7 mouse cellular contexts compared by ENCODE assay signal in genomic region chr2:131233307-131234126, GRCm38 (mm10). TPM values are rescaled to one million over a fixed set of nuclear protein-coding genes. Genes with fewer than 3 reads are reported as not detected.
A peak's percentile ranks its signal among the peaks of the same experiment; 100 is the strongest.
DNase-seq lines count a peak whose midpoint lies in the region; ATAC-seq lines count a peak whose summit lies in the region.

Gene Mavs, plus strand, starts transcription at chr2:131234063.

- peaks cover 25% of the 10 kb centered on the region for H3K4me1 ChIP-seq in intestine, embryonic 16.5 days (ENCODE audit: control insufficient read depth, insufficient read depth, low read length)
- H3K4me1 ChIP-seq in midbrain, embryonic 11.5 days (ENCODE audit: control insufficient read depth, insufficient read depth, low read length), result peaks cover 10% of the 10 kb centered on the region

- H3K4me2 ChIP-seq in intestine, embryonic 16.5 days (ENCODE audit: low read depth, low read length), result peak within 1 kb of the TSS; percentile 86
- H3K4me2 ChIP-seq in midbrain, embryonic 11.5 days, result peak within 1 kb of the TSS; percentile 77

- WGBS in intestine, embryonic 16.5 days, result 14% methylated on average over 29 of the region's 29 CpGs
- 9% methylated on average over 29 of the region's 29 CpGs for WGBS in midbrain, embryonic 11.5 days

- peak within 1 kb of the TSS; percentile 64 for H3K4me3 ChIP-seq in intestine, embryonic 16.5 days (ENCODE audit: low read length)
- peak within 1 kb of the TSS; percentile 58 for H3K4me3 ChIP-seq in midbrain, embryonic 11.5 days (ENCODE audit: low read depth, low read length)

- DNase-seq in adrenal gland, adult 8-10 months, result peak; percentile 96
- DNase-seq in embryo, embryonic 9.5 days (ENCODE audit: extremely low spot score), result peak; percentile 95
- DNase-seq in gastrocnemius, postnatal 4 days (ENCODE audit: low spot score in 2 of 2), result peak; percentile 92 to 96
- DNase-seq in left cerebral cortex, postnatal 36 days (ENCODE audit: low spot score in 2 of 2), result peak; percentile 89
- DNase-seq in midbrain, embryonic 11.5 days (ENCODE audit: low spot score, missing footprints), result peak; percentile 99
- peak; percentile 96 for DNase-seq in skeletal muscle tissue, adult 2 months (ENCODE audit: low read depth, low spot score)

- no peaks in the 10 kb centered on the region for H3K27me3 ChIP-seq in intestine, embryonic 16.5 days (replicated peaks; ENCODE audit: control insufficient read depth, insufficient read depth, low read length)
- H3K27me3 ChIP-seq in midbrain, embryonic 11.5 days (ENCODE audit: control insufficient read depth, insufficient read depth, low read length), result no peaks in the 10 kb centered on the region

- intact Hi-C loops in left cerebral cortex, postnatal 36 days (cut with DNase I), result no loop called here

- H3K36me3 ChIP-seq in intestine, embryonic 16.5 days (ENCODE audit: control insufficient read depth, insufficient read depth, low read length), result 0 out of 2 replicates have a peak, but pooled peaks cover 3% of the 10 kb centered on the region
- H3K36me3 ChIP-seq in midbrain, embryonic 11.5 days (ENCODE audit: control insufficient read depth, insufficient read depth, low read length), result no peaks in the 10 kb centered on the region

- H3K27ac ChIP-seq in intestine, embryonic 16.5 days (ENCODE audit: low read length), result peak within 1 kb of the TSS; percentile 66
- no peak within 1 kb of the TSS; the same call in 1 of the 2 replicates for H3K27ac ChIP-seq in midbrain, embryonic 11.5 days (ENCODE audit: low read depth, low read length)

- no peaks in the 10 kb centered on the region for H3K9me3 ChIP-seq in intestine, embryonic 16.5 days (ENCODE audit: control insufficient read depth, low read length)
- H3K9me3 ChIP-seq in midbrain, embryonic 11.5 days (ENCODE audit: control insufficient read depth, low read length), result no peaks in the 10 kb centered on the region

- ATAC-seq in intestine, embryonic 16.5 days, result peak; percentile 100
- ATAC-seq in midbrain, embryonic 11.5 days (ENCODE audit: low FRiP score), result peak; percentile 100

- peak within 1 kb of the TSS; percentile 79 for H3K9ac ChIP-seq in intestine, embryonic 16.5 days (ENCODE audit: low read depth, low read length)
- peak within 1 kb of the TSS; percentile 60 for H3K9ac ChIP-seq in midbrain, embryonic 11.5 days (ENCODE audit: low read length)

RNA-seq across cellular contexts. Expression of gene Mavs, which starts in this region (rescaled TPM):
- total RNA-seq in adrenal gland, adult 8-10 months (2022), result 10 to 100 TPM; 45.2 to 50.0 (median 46.1) TPM
- 10 to 100 TPM; 23.5 to 26.9 TPM for total RNA-seq in gastrocnemius, postnatal 4 days (2021)
- 31.9 and 38.1 TPM in 2 replicates for polyA plus RNA-seq in intestine, embryonic 16.5 days (2015; fragmentation: Nextera tagmentation; extraction: Ambion mirVana)
- total RNA-seq in left cerebral cortex, postnatal 36 days (2021), result 1 to 10 TPM; 6.5 to 6.9 TPM
- 11.0 and 13.3 TPM in 2 replicates for polyA plus RNA-seq in midbrain, embryonic 11.5 days (2014; fragmentation: Nextera tagmentation; extraction: Ambion mirVana)
